Mouse (Mus musculus) erythroblast, embryonic 14.5 days (primary cell): ENCODE measurements around the gene Gm20517. TPM values are rescaled to one million over a fixed set of nuclear protein-coding genes. Genes with fewer than 3 reads are reported as not detected.
A peak's percentile ranks its signal among the peaks of the same experiment; 100 is the strongest.

Source experiments
- H3K27me3 ChIP-seq: 2 replicates; pipeline ENCODE4 v1.6.1; 2012; ENCODE audit warnings: inconsistent platforms; ENCODE audit not compliant: control insufficient read depth
- H3K36me3 ChIP-seq: 2 replicates; pipeline ENCODE4 v1.6.1; 2012; ENCODE audit warnings: mild to moderate bottlenecking, inconsistent platforms; ENCODE audit not compliant: control insufficient read depth
- H3K4me1 ChIP-seq: 2 replicates; pipeline ENCODE4 v1.6.1; 2012; ENCODE audit warnings: inconsistent platforms; ENCODE audit not compliant: control insufficient read depth
- H3K4me3 ChIP-seq: replicated peaks from 2 replicates; pipeline ENCODE3; 2012; ENCODE audit warnings: moderate library complexity, mild to moderate bottlenecking, inconsistent platforms
- H3K9me3 ChIP-seq: 2 replicates; pipeline ENCODE4 v1.6.1; 2012; ENCODE audit warnings: low read length, inconsistent platforms, mixed read lengths; ENCODE audit not compliant: control insufficient read depth
- GATA1 ChIP-seq: IDR thresholded peaks from 2 replicates; pipeline ENCODE4 v1.6.1; 2012; ENCODE audit warnings: low read length, inconsistent platforms, mixed read lengths
- TAL1 ChIP-seq: IDR thresholded peaks from 3 replicates; pipeline ENCODE4 v1.6.1; 2012; ENCODE audit warnings: low read length, inconsistent platforms, mixed read lengths
- polyA plus RNA-seq: library from polyadenylated mRNA; stranded (reverse); fragments of >175 nt; gene quantifications from 2 replicates; pipeline ENCODE4 v1.2.3, GENCODE M21; 2012

The Gm20517 gene
- polyA plus RNA-seq, 1 experiment = 0.65 TPM

GRCm38 (mm10) chr17:47678238-47678637, 66.8 kb downstream of the Gm20517 start:
- TF ChIP-seq GATA1 (no peak), TAL1 (no peak)
- H3K27me3 ChIP-seq = no peaks in the 10 kb centered on the region
- H3K4me1 ChIP-seq = peaks cover 12% of the 10 kb centered on the region
- H3K9me3 ChIP-seq = no peaks in the 10 kb centered on the region
- H3K4me3 ChIP-seq = no peak overlapping the region
- peaks cover 100% of the 10 kb centered on the region for H3K36me3 ChIP-seq

- no peak for TF ChIP-seq GATA1
- TF ChIP-seq TAL1 = no peak
- Histone ChIP-seq H3K4me1 (peaks cover 14% of the 10 kb centered on the region), H3K36me3 (peaks cover 100% of the 10 kb centered on the region), H3K27me3 (no peaks in the 10 kb centered on the region), H3K9me3 (no peaks in the 10 kb centered on the region), H3K4me3 (no peak overlapping the region)
These were observed 67.3 kb downstream of the Gm20517 start for GRCm38 (mm10) chr17:47678702-47679101.

GRCm38 (mm10) chr17:47682836-47683235, 71.4 kb downstream of the Gm20517 start:
- Histone ChIP-seq H3K4me3 (no peak overlapping the region), H3K9me3 (no peaks in the 10 kb centered on the region), H3K27me3 (no peaks in the 10 kb centered on the region), H3K4me1 (peaks cover 31% of the 10 kb centered on the region), H3K36me3 (peaks cover 90% of the 10 kb centered on the region)
- TF ChIP-seq TAL1 (no peak), GATA1 (no peak)

GRCm38 (mm10) chr17:47687409-47688343, 76.3 kb downstream of the Gm20517 start:
- H3K27me3 ChIP-seq = peaks cover 14% of the 10 kb centered on the region
- no peak for TF ChIP-seq GATA1
- peaks cover 41% of the 10 kb centered on the region for H3K36me3 ChIP-seq
- peak overlapping the region; percentile 83 for H3K4me3 ChIP-seq
- H3K9me3 ChIP-seq = no peaks in the 10 kb centered on the region
- peaks cover 51% of the 10 kb centered on the region for H3K4me1 ChIP-seq

GRCm38 (mm10) chr17:47688344-47688607, 76.9 kb downstream of the Gm20517 start, which contains the start of gene Tomm6:
Gene Tomm6 (minus strand): TSS chr17:47688386.
- Histone ChIP-seq H3K36me3 (peaks cover 35% of the 10 kb centered on the region), H3K4me3 (peak within 1 kb of the TSS; percentile 83)

GRCm38 (mm10) chr17:47688608-47689575, 77.5 kb downstream of the Gm20517 start, which contains the start of gene Frs3:
Gene Frs3 (plus strand): TSS chr17:47689030.
- no peak for TF ChIP-seq TAL1
- TF ChIP-seq GATA1 = no peak
- H3K36me3 ChIP-seq = peaks cover 29% of the 10 kb centered on the region
- H3K4me3 ChIP-seq = peak within 1 kb of the TSS; percentile 83
- H3K4me1 ChIP-seq = peaks cover 46% of the 10 kb centered on the region
- H3K27me3 ChIP-seq = peaks cover 24% of the 10 kb centered on the region
- no peaks in the 10 kb centered on the region for H3K9me3 ChIP-seq

More at GRCm38 (mm10) chr17:47688344-47688607, 76.9 kb downstream of the Gm20517 start, which contains the start of gene Tomm6:
- no peak for TF ChIP-seq GATA1
- TF ChIP-seq TAL1 = no peak
- Histone ChIP-seq H3K4me1 (peaks cover 45% of the 10 kb centered on the region), H3K9me3 (no peaks in the 10 kb centered on the region), H3K27me3 (peaks cover 18% of the 10 kb centered on the region)

GRCm38 (mm10) chr17:47689894-47690293, 78.5 kb downstream of the Gm20517 start:
- peaks cover 19% of the 10 kb centered on the region for H3K36me3 ChIP-seq
- H3K4me3 ChIP-seq = no peak overlapping the region
- peaks cover 33% of the 10 kb centered on the region for H3K27me3 ChIP-seq
- TF ChIP-seq TAL1 = no peak
- no peak for TF ChIP-seq GATA1
- peaks cover 56% of the 10 kb centered on the region for H3K4me1 ChIP-seq
- H3K9me3 ChIP-seq = no peaks in the 10 kb centered on the region

GRCm38 (mm10) chr17:47691650-47692049, 80.3 kb downstream of the Gm20517 start:
- Histone ChIP-seq H3K4me1 (peaks cover 59% of the 10 kb centered on the region), H3K27me3 (peaks cover 51% of the 10 kb centered on the region)
- no peak for TF ChIP-seq GATA1
- no peak for TF ChIP-seq TAL1

More at GRCm38 (mm10) chr17:47691650-47692049, 80.3 kb downstream of the Gm20517 start:
- H3K36me3 ChIP-seq = peaks cover 3% of the 10 kb centered on the region; the same call in 1 of the 2 replicates
- no peaks in the 10 kb centered on the region for H3K9me3 ChIP-seq
- H3K4me3 ChIP-seq = no peak overlapping the region
